Mouse (Mus musculus) CH12.LX (cell line): Measurements from ENCODE around the gene Stau1.

ENCODE experiments used
- BHLHE40 ChIP-seq: IDR thresholded peaks from 2 replicates; pipeline ENCODE4 v1.6.1; 2011; ENCODE audit warnings: mild to moderate bottlenecking, low read depth, low read length, improper control_type of control experiment
- CTCF ChIP-seq, 2 experiments: IDR thresholded peaks in 1 of 2; conservative IDR thresholded peaks in 1 of 2; 2 replicates each; pipeline ENCODE4 v1.5.1; 2011 to 2012; ENCODE audit warnings: low read depth in 2 of 2, low read length in 2 of 2, improper control_type of control experiment in 1 of 2, inconsistent platforms in 1 of 2, mild to moderate bottlenecking in 1 of 2, moderate library complexity in 1 of 2
- EP300 ChIP-seq: IDR thresholded peaks from 2 replicates; pipeline ENCODE4 v1.6.1; 2011; ENCODE audit warnings: low read length, improper control_type of control experiment
- NELFE ChIP-seq: IDR thresholded peaks from 2 replicates; pipeline ENCODE4 v1.6.1; 2011; ENCODE audit warnings: low read depth, low read length, improper control_type of control experiment
- NRF1 ChIP-seq: IDR thresholded peaks from 2 replicates; pipeline ENCODE4 v1.6.1; 2014; ENCODE audit warnings: low read depth, mild to moderate bottlenecking, inconsistent platforms, low read length, improper control_type of control experiment, moderate library complexity
- POLR2A ChIP-seq: IDR thresholded peaks from 2 replicates; pipeline ENCODE4 v1.6.1; 2011; ENCODE audit warnings: low read depth, mild to moderate bottlenecking, improper control_type of control experiment, low read length
- ZKSCAN1 ChIP-seq: IDR thresholded peaks from 2 replicates; pipeline ENCODE4 v1.6.1; 2012; ENCODE audit warnings: low read depth, inconsistent platforms, low read length, improper control_type of control experiment, borderline replicate concordance

DNA sequence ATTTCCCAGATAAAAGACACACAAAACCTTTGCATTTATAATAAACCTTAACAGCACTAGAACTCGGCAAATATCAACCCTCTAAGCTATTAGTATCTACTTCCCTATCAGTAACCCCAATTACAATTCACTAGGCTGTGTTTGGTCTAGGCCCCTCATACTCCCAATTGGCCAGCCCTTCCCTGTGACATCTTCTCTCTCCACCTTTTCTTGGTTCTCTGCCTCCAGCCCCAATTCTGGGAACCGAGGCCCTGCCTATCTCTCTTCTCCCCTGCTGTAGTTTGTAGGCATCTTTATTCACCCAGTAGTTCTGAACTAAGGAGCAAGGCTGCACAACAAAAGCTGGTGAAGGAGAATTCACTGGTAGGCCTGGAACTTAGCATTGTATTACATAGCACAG, 72.1 kb downstream of the Stau1 start:
- TF ChIP-seq POLR2A (no peak), CTCF (conservative IDR thresholded peaks at IDR 0.05 in 1 of 2, IDR thresholded peaks at IDR 0.05 in 1 of 2; ENCODE audit: low read depth in 2 of 2, low read length in 2 of 2) (no peak), ZKSCAN1 (no peak), BHLHE40 (no peak), NELFE (no peak), EP300 (no peak), NRF1 (no peak)
